Mouse (Mus musculus) v-Abl transformed pro-B cells (cell line): Measurements from ENCODE around the gene Tnfrsf25.

ENCODE experiments used
- in situ Hi-C, 2 experiments: fragments of 400-800 bp; cut with MboI; formaldehyde crosslinking; loops; one replicate each; pipeline ENCODE4 v1.15.1; 2025; ENCODE audit not compliant: unreplicated experiment in 2 of 2

Tnfrsf25 gene

GRCm38 (mm10) chr4:152115921-152116612, at the start of gene Tnfrsf25:
Gene Tnfrsf25, plus strand, starts transcription at chr4:152115934.
- in situ Hi-C loops: no loop called here

- in situ Hi-C loops: loop anchor here in 1 of 2 experiments (25.0 kb wide), 1 partner anchor 905 kb away; no protein-coding TSS in a partner anchor
Measured at GRCm38 (mm10) chr4:152067280-152067679, 48.5 kb upstream of the Tnfrsf25 start.

GRCm38 (mm10) chr4:152068166-152068724, 47.5 kb upstream of the Tnfrsf25 start:
- in situ Hi-C loops: loop anchor here in 1 of 2 experiments (25.0 kb wide), 1 partner anchor 906 kb away; no protein-coding TSS in a partner anchor

- in situ Hi-C loops: loop anchor here in 1 of 2 experiments (25.0 kb wide), 1 partner anchor 907 kb away; no protein-coding TSS in a partner anchor
Measured at GRCm38 (mm10) chr4:152069245-152069644, 46.5 kb upstream of the Tnfrsf25 start.

GRCm38 (mm10) chr4:152070494-152071396, 45.0 kb upstream of the Tnfrsf25 start:
- in situ Hi-C loops: loop anchor here in 1 of 2 experiments (25.0 kb wide), 1 partner anchor 908 kb away; no protein-coding TSS in a partner anchor

- in situ Hi-C loops: loop anchor here in 1 of 2 experiments (25.0 kb wide), 1 partner anchor 910 kb away; no protein-coding TSS in a partner anchor
Measured at GRCm38 (mm10) chr4:152072121-152072601, 43.6 kb upstream of the Tnfrsf25 start, which contains the start of gene Plekhg5. Gene Plekhg5, plus strand, starts transcription at chr4:152072498.

- in situ Hi-C loops: loop anchor here in 1 of 2 experiments (25.0 kb wide), 1 partner anchor 910 kb away; no protein-coding TSS in a partner anchor
Measured at GRCm38 (mm10) chr4:152072655-152073054, 43.1 kb upstream of the Tnfrsf25 start.

- in situ Hi-C loops: loop anchor here in 1 of 2 experiments (25.0 kb wide), 1 partner anchor 911 kb away; no protein-coding TSS in a partner anchor
Measured at GRCm38 (mm10) chr4:152073715-152074114, 42.0 kb upstream of the Tnfrsf25 start.

GRCm38 (mm10) chr4:152074548-152074947, 41.2 kb upstream of the Tnfrsf25 start:
- in situ Hi-C loops: loop anchor here in 1 of 2 experiments (25.0 kb wide), 1 partner anchor 912 kb away; no protein-coding TSS in a partner anchor

GRCm38 (mm10) chr4:152077191-152077590, 38.5 kb upstream of the Tnfrsf25 start:
- in situ Hi-C loops: loop anchor here in 1 of 2 experiments (25.0 kb wide), 1 partner anchor 915 kb away; no protein-coding TSS in a partner anchor

GRCm38 (mm10) chr4:152078105-152078530, 37.6 kb upstream of the Tnfrsf25 start:
- in situ Hi-C loops: loop anchor here in 1 of 2 experiments (25.0 kb wide), 1 partner anchor 916 kb away; no protein-coding TSS in a partner anchor

GRCm38 (mm10) chr4:152079261-152079660, 36.5 kb upstream of the Tnfrsf25 start:
- in situ Hi-C loops: loop anchor here in 1 of 2 experiments (25.0 kb wide), 1 partner anchor 917 kb away; no protein-coding TSS in a partner anchor

- in situ Hi-C loops: loop anchor here in 1 of 2 experiments (25.0 kb wide), 1 partner anchor 918 kb away; no protein-coding TSS in a partner anchor
Measured at GRCm38 (mm10) chr4:152079931-152080330, 35.8 kb upstream of the Tnfrsf25 start.

- in situ Hi-C loops: loop anchor here in 1 of 2 experiments (25.0 kb wide), 1 partner anchor 921 kb away; no protein-coding TSS in a partner anchor
Measured at GRCm38 (mm10) chr4:152083611-152084220, 32.0 kb upstream of the Tnfrsf25 start.

- in situ Hi-C loops: loop anchor here in 1 of 2 experiments (25.0 kb wide), 1 partner anchor 922 kb away; no protein-coding TSS in a partner anchor
Measured at GRCm38 (mm10) chr4:152084616-152085015, 31.1 kb upstream of the Tnfrsf25 start.

- in situ Hi-C loops: loop anchor here in 1 of 2 experiments (25.0 kb wide), 1 partner anchor 924 kb away; no protein-coding TSS in a partner anchor
Measured at GRCm38 (mm10) chr4:152086505-152087210, 29.1 kb upstream of the Tnfrsf25 start.

- in situ Hi-C loops: loop anchor here in 1 of 2 experiments (25.0 kb wide), 1 partner anchor 925 kb away; no protein-coding TSS in a partner anchor
Measured at GRCm38 (mm10) chr4:152087211-152088081, 28.3 kb upstream of the Tnfrsf25 start.
